Mouse (Mus musculus) layer of hippocampus, adult 2 months (tissue): ENCODE measurements around the gene Pitpnm2. TPM values are rescaled to one million over a fixed set of nuclear protein-coding genes. Genes with fewer than 3 reads are reported as not detected.
A peak's percentile ranks its signal among the peaks of the same experiment; 100 is the strongest.

Source experiments
- DNase-seq, 2 experiments: peaks; one replicate each; pipeline ENCODE4 v3.0.0; 2022; ENCODE audit warnings: low spot score in 2 of 2
- H3K27ac ChIP-seq: fragments of 200-600 bp; 2 replicates; pipeline ENCODE4 v1.8.1; 2022
- H3K4me3 ChIP-seq: fragments of 200-600 bp; 2 replicates; pipeline ENCODE4 v1.8.1; 2022; ENCODE audit warnings: mild to moderate bottlenecking
- CTCF ChIP-seq: fragments of 200-600 bp; conservative IDR thresholded peaks from 2 replicates; pipeline ENCODE4 v1.8.1; 2022; ENCODE audit warnings: antibody characterized with exemption, mild to moderate bottlenecking, moderate library complexity
- total RNA-seq, 2 experiments: library from RNA; stranded (reverse); gene quantifications; 2 replicates each; pipeline ENCODE4 v1.2.3; 2021

Pitpnm2 gene
- total RNA-seq, 2 experiments from 2014 or later, result 379 to 394 TPM

GRCm38 (mm10) chr5:124152734-124153133 lies 96.8 kb downstream of the Pitpnm2 start:
- no peak for TF ChIP-seq CTCF
- no peak for DNase-seq
- peak overlapping the region; percentile 60; the same call in 1 of the 2 replicates for H3K27ac ChIP-seq
- no peak overlapping the region for H3K4me3 ChIP-seq

DNA sequence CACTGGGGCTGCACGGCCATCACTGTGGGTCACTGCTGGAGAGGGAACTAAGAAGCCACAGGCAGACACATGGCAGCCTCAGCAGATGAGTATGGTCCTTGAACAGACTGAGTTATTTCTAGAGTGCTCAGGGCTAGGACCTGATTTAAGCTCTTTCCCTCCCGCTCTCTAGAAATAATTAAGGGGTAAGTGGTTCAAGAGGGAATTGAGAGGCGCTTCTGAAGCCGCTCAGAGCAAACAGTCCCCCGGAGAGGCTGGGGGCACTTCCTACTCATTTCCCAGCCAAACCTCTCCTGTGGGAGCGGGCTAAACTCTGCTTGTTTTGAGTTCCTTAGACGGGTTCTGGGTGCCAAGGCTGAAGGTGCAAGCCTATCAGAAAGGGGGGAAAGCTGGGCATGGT lies 98.7 kb downstream of the Pitpnm2 start:
- TF ChIP-seq CTCF, result no peak
- no peak overlapping the region for H3K4me3 ChIP-seq
- DNase-seq, result no peak
- peak overlapping the region; percentile 28; the same call in 1 of the 2 replicates for H3K27ac ChIP-seq

GRCm38 (mm10) chr5:124149028-124149427 lies 100.5 kb downstream of the Pitpnm2 start:
- no peak for DNase-seq
- TF ChIP-seq CTCF, result no peak
- no peak overlapping the region for H3K4me3 ChIP-seq
- peak overlapping the region; percentile 70 for H3K27ac ChIP-seq

- no peak for DNase-seq
- TF ChIP-seq CTCF, result no peak
- no peak overlapping the region for H3K4me3 ChIP-seq
These were observed 111.5 kb downstream of the Pitpnm2 start for GRCm38 (mm10) chr5:124138066-124138465.

DNA sequence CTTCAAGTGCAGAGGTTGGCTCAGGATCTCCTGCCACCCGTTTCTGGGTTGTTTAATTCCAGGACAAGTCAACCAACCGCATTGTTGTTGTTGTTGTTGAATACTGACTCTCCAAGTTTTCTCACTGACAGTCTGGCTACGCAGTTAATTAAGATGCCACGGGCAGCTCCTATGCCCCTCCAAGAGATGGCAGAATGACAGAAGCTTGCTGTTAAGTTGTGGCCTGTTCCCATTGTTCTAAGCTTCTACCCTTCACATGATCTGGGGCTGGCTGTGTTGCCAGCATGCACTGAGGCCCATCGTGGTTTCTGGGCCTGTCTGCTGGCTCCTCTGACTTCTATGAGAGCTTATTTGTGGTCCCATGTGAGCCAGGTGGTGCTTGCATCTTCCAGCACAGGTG lies 115.3 kb downstream of the Pitpnm2 start:
- H3K27ac ChIP-seq, result peak overlapping the region; percentile 16; the same call in 1 of the 2 replicates
- TF ChIP-seq CTCF, result no peak
- H3K4me3 ChIP-seq, result no peak overlapping the region
- DNase-seq, result no peak

More at GRCm38 (mm10) chr5:124138066-124138465, 111.5 kb downstream of the Pitpnm2 start:
- H3K27ac ChIP-seq, result 0 out of 2 replicates have a peak overlapping the region, but pooled peaks have one; percentile 32

- Histone ChIP-seq H3K4me3 (no peak overlapping the region), H3K27ac (no peak overlapping the region)
- DNase-seq, result no peak
- TF ChIP-seq CTCF, result no peak
These were observed 124.5 kb downstream of the Pitpnm2 start for GRCm38 (mm10) chr5:124125093-124125492.

DNA sequence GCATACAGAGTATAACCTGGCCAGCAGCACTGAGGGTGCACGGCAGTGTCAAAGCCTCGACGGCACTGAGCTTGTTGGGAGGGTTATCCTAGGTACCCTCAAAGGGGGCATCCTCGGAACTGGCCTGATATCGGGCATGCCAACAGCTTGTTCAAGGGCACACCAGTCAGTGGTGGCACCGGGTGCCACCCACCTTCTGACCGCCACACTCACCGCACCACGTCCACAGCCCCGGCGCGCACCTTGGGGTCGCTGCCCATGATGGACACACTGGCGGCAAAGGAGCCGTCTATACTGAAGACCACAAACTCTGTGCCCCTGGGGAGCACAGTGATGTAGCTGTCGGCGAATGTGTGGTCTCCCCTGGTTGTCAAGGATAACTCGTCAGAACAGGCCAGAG lies 127.2 kb downstream of the Pitpnm2 start:
- TF ChIP-seq CTCF, result no peak
- DNase-seq, result no peak
- H3K27ac ChIP-seq, result no peak overlapping the region
- H3K4me3 ChIP-seq, result no peak overlapping the region

DNA sequence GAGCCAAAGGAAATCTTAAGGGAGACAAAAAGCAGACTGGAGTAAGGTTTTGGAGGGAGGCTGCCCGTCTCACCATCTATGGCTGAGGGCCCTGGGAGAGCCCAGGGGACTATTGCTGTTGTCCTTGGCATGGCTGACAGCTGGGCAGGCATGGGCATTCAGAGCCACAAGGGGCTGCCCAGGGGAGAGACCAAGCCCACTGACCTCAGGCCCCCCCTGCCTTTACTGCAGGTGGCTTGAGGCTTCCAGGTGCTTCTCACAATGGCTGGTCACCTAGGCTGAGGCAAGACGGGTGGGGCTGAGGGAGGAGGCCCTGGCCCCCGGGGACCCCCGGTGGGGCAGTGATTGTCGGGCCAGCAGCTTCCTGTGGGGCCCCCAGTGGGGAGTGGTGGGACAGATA lies 130.4 kb downstream of the Pitpnm2 start:
- H3K27ac ChIP-seq, result peak overlapping the region; percentile 33; the same call in 1 of the 2 replicates
- no peak for DNase-seq
- TF ChIP-seq CTCF, result no peak
- H3K4me3 ChIP-seq, result no peak overlapping the region

DNA sequence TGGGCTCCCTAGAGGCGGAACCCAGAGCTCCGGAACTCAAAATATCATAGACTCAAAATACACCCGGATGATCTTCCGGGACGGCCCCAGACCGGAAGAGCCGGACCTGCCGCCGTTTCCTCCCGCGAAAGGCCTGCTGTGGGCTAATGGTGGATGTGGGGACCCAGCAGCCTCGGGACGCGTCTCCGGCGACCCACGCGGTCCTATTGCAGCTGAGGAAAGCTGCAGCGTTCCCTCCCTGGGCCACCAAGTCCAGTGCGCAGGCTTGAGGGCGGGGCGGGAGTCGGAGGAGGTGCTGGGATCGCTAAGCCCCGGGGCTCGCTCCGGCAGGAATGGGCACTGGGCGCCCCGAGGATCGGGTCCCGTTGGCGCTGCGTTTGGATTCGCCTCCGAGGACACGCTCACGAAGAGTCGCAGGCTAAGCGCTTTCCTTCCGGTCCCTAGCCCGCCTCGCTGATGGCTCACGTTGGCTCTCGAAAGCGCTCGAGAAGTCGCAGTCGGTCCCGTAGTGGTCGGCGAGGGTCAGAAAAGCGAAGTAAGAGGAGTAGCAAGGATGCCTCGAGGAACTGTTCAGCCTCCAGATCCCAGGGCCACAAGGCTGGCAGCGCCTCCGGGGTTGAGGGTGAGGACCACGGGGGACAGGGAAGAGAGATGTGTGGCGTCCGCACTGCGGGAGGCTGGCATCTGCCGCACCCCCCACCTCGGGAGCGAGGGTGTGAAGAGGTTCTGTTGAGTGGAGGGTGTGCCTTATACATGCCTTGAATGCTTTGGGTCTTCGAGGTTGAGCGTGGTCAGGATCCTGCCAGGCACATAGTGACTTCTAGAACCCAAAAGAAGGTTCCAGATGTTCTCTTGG lies 133.3 kb downstream of the Pitpnm2 start, which contains the start of gene Arl6ip4:
Gene Arl6ip4 (plus strand): TSS at position 100 of the 856 bp plus-strand sequence.
- H3K27ac ChIP-seq, result peak within 1 kb of the TSS; percentile 93
- H3K4me3 ChIP-seq, result peak within 1 kb of the TSS; percentile 66
- DNase-seq, result peak; percentile 78 to 79
- TF ChIP-seq CTCF, result no peak

DNA sequence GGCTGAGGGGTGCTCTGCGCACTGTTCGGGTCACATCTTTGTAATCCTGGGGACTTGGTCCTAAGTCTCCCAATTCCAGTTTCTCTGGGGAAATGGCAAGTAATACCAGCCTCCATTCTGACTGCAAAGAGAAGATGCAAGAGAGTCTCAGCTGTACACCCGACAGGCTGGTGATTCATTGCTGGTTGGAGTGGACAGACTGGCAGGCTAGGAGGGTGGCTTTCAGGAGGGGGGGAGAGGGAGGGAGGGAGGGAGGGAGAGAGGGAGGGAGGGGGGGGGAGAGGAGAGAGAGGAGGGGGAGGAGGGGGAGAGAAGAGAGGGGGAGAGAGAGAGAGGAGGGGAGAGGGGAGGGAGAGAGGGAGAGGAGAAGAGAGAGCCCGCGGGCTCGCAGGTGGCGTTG lies 134.0 kb downstream of the Pitpnm2 start:
- DNase-seq, result no peak
- H3K4me3 ChIP-seq, result peak overlapping the region; percentile 66

DNA sequence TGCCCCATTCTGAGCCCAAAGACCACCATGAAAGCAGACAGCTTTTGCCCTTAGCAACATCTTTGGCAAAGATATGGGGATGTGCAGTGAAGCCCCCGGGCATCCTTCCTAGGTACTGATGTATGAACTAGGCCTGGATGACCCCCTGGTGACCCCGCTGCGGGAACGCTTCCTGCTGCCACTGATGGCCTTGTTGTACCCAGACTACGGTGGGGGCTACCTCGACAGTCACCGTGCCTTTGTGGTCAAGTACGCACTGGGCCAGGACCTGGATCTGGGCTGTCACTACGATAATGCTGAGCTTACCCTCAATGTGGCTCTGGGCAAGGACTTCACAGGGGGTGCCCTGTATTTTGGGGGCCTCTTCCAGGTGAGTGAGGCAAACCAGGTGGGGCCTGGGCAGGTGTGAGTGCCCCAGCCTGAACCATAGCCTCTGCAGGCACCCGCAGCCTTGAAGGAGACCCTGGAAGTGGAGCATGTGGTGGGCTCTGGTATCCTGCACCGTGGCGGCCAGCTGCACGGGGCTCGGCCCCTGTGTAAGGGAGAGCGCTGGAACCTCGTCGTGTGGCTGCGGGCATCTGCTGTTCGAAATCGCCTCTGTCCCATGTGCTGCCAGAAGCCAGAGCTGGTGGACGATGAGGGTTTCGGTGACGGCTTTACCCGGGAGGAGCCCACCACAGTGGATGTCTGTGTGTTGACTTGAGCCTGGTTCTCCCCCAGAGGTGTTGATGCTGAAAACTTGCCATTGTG lies 135.1 kb downstream of the Pitpnm2 start:
- no peak for TF ChIP-seq CTCF

More for the DNA sequence above, 134.0 kb downstream of the Pitpnm2 start:
- H3K27ac ChIP-seq, result peak overlapping the region; percentile 93
- TF ChIP-seq CTCF, result no peak

GRCm38 (mm10) chr5:124113030-124113429 lies 136.5 kb downstream of the Pitpnm2 start:
- DNase-seq, result peak; percentile 59 to 68
- Histone ChIP-seq H3K27ac (peak overlapping the region; percentile 96), H3K4me3 (peak overlapping the region; percentile 80)
- peak; percentile 73 for TF ChIP-seq CTCF

More for the DNA sequence above, 135.1 kb downstream of the Pitpnm2 start:
- no peak overlapping the region for H3K4me3 ChIP-seq
- no peak for DNase-seq
- no peak overlapping the region for H3K27ac ChIP-seq

- DNase-seq, result no peak
- H3K4me3 ChIP-seq, result peak overlapping the region; percentile 80
- no peak for TF ChIP-seq CTCF
- H3K27ac ChIP-seq, result peak overlapping the region; percentile 96
These were observed 137.0 kb downstream of the Pitpnm2 start for GRCm38 (mm10) chr5:124112531-124112930.
